Mouse (Mus musculus) embryonic stem cell, embryonic (primary cell): ENCODE data around the gene Tjp1.

Experiments used
- CTCF ChIA-PET, 4 experiments: fragments of 300-600 bp in 2 of 4; fragments of 350-600 bp in 2 of 4; sonication (Branson Sonifier 250); formaldehyde crosslinking; loops; one replicate each; lab custom pipeline; 2022; ENCODE audit warnings: inconsistent platforms in 2 of 4; lab: Charles Lee
- POLR2A ChIA-PET, 4 experiments: fragments of 300-600 bp in 2 of 4; fragments of 350-600 bp in 2 of 4; sonication (Branson Sonifier 250); formaldehyde crosslinking; loops; one replicate each; lab custom pipeline; 2022; ENCODE audit warnings: antibody characterized with exemption in 4 of 4, inconsistent platforms in 1 of 4; lab: Charles Lee

The Tjp1 gene

DNA sequence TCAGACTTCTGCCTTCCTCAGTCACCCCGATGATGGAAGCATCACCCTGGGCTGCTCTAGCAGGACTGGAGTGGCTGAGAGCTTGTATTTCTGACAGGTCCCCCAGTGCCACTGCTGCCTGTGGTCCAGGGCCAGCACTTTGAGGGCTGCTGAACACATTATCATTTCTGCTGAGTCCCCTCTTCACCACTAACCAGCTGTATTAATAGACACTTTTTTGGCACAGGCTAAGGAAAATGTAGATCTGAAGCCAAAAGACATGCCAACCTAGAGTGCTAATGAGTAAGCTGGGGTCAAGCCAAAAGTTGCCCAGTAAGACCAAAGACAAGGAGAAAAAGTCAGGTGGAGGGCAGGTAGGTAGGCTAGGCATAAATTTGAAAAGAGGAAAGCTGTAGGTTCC lies 66.2 kb downstream of the Tjp1 start:
- POLR2A ChIA-PET, result no interaction called here
- CTCF ChIA-PET, result no interaction called here

DNA sequence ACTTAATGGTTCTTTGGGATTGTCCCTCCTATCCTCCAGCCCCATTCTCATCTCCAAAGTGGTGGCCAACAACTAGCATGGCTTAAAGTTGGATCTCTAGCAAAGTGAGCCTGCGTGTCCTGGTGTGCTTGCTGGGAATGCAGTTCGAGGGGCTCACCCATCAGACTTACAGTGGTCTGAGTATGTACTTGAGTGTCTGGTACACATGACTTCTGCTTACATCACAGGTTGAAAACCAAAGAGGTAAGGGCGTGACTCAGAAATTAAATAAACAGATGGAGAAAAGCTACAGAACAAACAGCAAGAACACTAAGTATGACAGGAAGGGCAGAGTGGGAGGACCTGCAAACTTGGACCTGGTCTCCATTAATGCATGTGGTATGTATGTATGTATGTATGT lies 67.4 kb downstream of the Tjp1 start:
- CTCF ChIA-PET, result no interaction called here

DNA sequence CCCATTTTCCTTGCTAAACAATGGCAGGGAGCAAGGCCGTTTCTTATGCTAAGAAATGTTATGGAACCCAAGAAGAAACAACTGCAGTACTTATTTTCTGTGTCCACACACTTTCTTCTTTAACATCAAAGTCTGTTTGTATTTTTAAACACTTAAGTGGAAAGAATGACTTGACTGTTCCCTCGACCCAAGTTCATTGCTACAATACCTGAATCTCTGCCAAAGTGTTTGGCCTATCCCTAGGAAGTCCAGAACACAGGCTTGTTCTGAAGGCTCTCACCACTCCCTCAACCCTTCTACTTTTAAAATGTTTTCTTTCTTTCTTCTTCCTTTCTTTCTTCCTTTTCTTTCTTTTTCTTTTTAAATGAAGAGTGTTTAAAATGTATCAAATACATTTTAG lies 71.5 kb downstream of the Tjp1 start:
- CTCF ChIA-PET, result interaction anchor here in 1 of 4 experiments (0.6 kb wide), 1 partner anchor 126 kb away, joined by 5 read pairs; no protein-coding TSS in a partner anchor
- POLR2A ChIA-PET, result interaction anchor here in 1 of 4 experiments (1.4 kb wide), 1 partner anchor 13 kb away, joined by 3 read pairs; no protein-coding TSS in a partner anchor

More for the DNA sequence above, 67.4 kb downstream of the Tjp1 start:
- POLR2A ChIA-PET, result no interaction called here

DNA sequence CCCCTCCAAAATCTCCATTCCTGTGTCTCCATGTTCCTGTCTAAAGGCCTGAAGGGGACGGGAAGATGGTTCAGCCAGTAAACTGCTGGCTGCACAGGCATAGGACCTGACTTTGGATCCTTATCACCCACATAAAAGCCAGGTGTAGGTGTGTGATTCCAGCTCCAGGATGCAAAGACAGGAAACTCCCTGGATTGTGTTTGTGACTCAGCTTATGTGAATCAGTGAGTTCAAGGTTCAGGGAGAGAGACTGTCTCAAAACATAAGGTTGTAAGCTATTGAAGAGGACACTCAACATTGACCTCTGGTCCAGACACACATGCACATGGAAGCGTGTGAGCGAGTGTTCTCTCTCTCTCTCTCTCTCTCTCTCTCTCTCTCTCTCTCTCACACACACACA lies 72.4 kb downstream of the Tjp1 start:
- ChIA-PET POLR2A (interaction anchor here in 2 of 4 experiments (0.6 to 1.6 kb wide), 8 partner anchors 11 to 701 kb away, joined by 3 to 13 read pairs (median 3); no protein-coding TSS in a partner anchor), CTCF (interaction anchor here in 1 of 4 experiments (0.6 kb wide), 1 partner anchor 125 kb away, joined by 5 read pairs; no protein-coding TSS in a partner anchor)

DNA sequence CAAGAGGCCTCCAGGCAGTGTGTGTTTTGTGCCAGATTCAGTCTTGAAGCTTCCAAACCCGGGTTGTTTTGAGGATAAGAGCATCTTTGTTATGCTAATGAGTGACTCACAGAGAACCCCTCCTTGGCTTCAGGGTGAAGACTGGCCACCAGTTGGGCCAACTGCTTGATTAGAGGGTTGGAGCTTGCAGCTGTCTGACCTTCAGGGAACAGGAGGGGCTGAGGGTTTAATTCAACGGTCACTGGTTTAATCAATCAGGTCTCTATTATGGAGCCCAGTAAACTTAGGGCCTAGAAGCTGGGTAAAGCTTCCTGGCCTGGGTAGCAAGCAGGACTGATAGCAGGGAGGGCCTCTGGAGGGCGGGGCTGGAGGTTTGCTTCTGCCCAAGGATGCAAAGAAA lies 73.3 kb downstream of the Tjp1 start:
- ChIA-PET CTCF (interaction anchor here in 1 of 4 experiments (0.7 kb wide), 1 partner anchor 65 kb away, joined by 3 read pairs; no protein-coding TSS in a partner anchor), POLR2A (interaction anchor here in 3 of 4 experiments (0.5 to 1.6 kb wide), 16 partner anchors 10 to 651 kb away, joined by 3 to 7 read pairs (median 4); no protein-coding TSS in a partner anchor)

DNA sequence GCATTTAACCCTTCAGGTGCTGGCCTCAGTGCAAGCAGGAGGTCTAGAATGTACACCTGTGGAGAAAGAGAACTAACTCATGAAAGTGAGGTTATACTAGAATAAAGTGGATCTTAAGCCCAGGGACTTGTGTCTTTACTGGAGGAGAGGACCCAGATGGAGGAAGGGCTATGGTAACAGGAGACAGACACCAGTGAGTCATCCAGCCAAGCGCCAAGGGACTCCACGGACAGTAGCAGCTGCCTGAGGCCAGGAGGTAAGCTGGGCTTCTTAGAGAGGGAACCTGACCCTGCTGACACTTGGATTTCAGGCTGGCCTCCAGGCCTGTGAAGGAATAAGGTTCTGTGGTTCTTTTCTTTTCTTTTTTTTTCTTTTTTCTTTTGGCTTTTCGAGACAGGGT lies 75.3 kb downstream of the Tjp1 start:
- CTCF ChIA-PET, result no interaction called here
- POLR2A ChIA-PET, result no interaction called here

DNA sequence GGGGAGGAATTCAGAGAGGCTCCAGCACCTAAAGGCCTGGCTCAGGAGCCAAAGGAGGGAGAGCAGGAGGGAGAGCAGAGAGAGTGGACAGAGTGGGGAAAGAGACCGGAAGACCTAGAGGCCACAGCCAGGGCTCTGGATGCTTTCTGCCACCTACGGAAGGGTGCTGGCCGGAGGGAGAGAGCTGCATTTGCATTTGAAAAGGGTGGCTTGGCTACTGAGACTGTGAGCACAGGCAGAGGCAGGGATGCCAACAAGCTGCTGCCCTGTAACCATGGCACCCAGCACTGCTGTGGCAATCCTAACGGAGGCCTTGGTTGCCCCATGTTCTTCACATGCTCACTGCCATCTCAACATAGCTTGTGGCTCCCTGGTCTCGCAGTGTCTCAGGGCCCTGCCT lies 77.4 kb downstream of the Tjp1 start:
- ChIA-PET POLR2A (interaction anchor here in 3 of 4 experiments (0.7 to 1.4 kb wide), 6 partner anchors 10 to 660 kb away, joined by 3 to 6 read pairs (median 3); no protein-coding TSS in a partner anchor), CTCF (interaction anchor here in 1 of 4 experiments (0.6 kb wide), 1 partner anchor 57 kb away, joined by 5 read pairs; no protein-coding TSS in a partner anchor)

DNA sequence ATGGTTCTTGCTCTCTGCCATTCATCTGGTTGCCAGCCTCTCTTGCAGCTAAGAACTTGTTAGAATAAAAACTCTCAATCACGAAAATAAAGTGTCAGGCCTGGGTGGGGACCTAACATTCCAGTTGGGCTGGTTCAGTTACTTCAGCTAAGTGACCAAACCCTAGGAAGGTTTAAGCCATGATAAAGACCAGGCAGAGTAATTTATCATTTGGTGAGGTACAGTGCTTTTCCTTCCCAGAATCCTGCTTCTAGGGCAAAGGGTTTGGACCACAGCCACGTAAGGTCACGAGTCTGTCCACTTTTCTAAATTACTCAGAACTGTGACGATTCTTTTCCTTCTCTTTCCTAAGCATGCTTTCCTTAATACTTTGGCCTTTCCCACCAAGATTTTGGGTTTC lies 86.1 kb downstream of the Tjp1 start:
- CTCF ChIA-PET, result interaction anchor here in 1 of 4 experiments (0.7 kb wide), 1 partner anchor 65 kb away, joined by 3 read pairs; no protein-coding TSS in a partner anchor
- POLR2A ChIA-PET, result interaction anchor here in 1 of 4 experiments (0.9 to 1.5 kb wide), 2 partner anchors 11 to 13 kb away, joined by 3 read pairs; no protein-coding TSS in a partner anchor

DNA sequence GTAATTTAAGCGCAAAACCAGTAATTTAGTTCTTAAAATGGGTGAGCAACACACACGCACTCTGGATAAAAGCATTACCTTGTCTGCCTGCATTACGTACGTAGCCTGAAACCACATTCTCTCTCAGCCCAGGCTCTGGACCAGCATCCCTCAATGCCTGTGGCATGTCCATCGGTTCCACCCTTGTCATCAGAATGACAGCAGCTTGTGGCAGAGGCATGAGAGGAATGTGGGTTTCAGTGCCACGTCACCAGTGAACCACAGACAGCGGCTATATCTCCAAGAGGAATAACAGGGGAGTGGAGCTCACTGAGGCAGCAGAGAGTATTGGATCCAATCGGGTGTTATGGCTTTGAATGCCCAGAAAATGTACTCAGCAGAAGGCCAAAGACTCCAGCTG lies 88.1 kb downstream of the Tjp1 start:
- ChIA-PET CTCF (interaction anchor here in 1 of 4 experiments (1.0 kb wide), 1 partner anchor 9 kb away, joined by 4 read pairs; no protein-coding TSS in a partner anchor), POLR2A (interaction anchor here in 2 of 4 experiments (1.2 kb wide), 2 partner anchors 11 to 25 kb away, joined by 3 read pairs; no protein-coding TSS in a partner anchor)

DNA sequence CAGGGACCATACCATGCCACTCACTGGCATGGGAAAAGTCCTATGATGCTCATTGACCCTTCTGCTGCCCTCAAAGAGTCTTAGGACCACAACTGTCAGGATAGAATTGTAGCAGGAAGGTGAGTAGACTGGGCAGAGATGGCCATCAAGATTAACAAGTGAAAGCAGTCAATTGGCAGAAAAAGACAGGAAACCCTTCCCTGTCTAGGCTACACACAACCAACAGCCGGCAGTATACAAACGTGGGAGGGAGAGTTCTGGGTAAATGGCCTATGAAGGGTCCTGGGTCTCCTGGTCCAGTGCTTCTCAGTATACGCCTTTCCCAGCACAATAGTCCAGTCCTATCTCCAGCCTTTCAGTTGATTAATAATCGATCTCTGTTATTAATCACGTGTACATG lies 89.4 kb downstream of the Tjp1 start:
- ChIA-PET POLR2A (interaction anchor here in 1 of 4 experiments (1.4 kb wide), 1 partner anchor 12 kb away, joined by 3 read pairs; no protein-coding TSS in a partner anchor), CTCF (no interaction called here)

DNA sequence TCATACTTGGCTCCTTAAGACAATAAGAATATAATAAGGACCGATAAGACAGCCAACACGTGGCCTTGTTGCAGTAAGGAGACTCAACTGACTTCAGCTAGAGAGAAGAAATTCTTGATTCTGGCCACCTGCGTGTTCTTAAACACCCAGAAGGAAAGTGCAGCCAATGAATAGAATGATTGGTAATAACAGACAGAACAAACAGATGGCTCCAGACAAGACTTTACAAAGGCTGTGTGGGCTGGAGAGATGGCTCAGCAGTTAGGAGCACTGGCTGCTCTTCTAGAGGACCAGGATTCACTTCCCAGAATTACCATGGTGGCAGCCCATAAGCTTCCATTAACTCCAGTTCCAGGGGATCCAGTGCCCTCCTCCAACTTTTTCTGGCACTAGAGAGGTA lies 90.7 kb downstream of the Tjp1 start:
- ChIA-PET POLR2A (interaction anchor here in 2 of 4 experiments (0.8 to 1.4 kb wide), 3 partner anchors 8 to 13 kb away, joined by 3 to 4 read pairs (median 3); no protein-coding TSS in a partner anchor), CTCF (no interaction called here)

DNA sequence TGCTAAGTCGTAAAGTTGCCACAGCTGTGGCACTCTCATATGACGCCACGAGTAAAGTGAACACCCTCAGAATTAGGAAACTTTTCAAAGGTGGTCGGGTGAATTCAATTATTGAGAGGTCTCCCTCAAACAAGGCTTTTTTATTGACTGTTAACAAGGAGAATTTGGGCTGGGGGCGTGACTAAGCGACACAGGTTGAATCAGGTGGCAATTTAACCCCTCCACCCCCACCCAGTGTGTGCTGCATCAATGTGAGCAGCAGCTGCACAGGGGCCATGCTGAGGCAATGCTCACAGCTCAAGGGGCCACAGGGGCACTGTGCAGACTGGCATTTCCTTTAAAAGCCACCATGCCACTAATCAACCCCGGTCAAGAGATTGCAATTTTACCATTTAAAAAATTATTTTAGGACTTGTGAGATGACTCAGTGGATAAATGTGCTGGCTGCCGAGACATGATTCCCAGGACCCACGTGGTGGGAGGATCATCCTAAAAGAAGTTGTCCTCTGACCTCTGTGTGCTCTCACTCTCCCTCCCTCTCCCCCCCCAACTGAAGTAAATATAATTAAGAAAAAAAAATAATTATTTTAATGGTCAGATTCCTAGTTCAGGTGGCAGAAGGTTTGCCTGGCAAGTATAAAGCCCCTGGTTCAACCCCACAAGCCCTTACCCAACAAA lies 96.4 kb downstream of the Tjp1 start:
- ChIA-PET POLR2A (interaction anchor here in 3 of 4 experiments (0.9 to 1.4 kb wide), 6 partner anchors 14 to 69 kb away, joined by 3 to 5 read pairs (median 3); no protein-coding TSS in a partner anchor), CTCF (no interaction called here)

DNA sequence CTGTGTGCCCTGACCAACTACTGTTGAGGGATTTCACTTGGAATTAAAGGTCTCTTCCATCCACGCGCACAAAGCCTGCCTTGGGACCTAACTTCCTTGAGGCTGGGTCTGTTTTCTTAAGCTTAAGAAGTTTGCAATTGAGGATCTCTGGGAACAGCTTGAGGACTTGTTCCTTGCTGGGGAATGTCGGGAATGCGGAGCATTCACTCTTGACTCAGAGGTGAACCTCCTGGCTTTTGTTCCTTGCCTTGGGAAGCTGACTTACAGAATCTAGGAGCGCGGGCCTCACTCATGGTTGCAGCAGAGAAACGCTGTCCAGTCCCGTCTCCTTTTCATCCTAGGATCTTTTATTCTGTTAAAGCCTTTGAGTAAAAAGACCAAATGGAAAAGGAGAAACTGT lies 97.2 kb downstream of the Tjp1 start:
- POLR2A ChIA-PET, result interaction anchor here in 3 of 4 experiments (0.9 to 1.4 kb wide), 7 partner anchors 11 to 69 kb away, joined by 3 to 5 read pairs (median 3); no protein-coding TSS in a partner anchor

DNA sequence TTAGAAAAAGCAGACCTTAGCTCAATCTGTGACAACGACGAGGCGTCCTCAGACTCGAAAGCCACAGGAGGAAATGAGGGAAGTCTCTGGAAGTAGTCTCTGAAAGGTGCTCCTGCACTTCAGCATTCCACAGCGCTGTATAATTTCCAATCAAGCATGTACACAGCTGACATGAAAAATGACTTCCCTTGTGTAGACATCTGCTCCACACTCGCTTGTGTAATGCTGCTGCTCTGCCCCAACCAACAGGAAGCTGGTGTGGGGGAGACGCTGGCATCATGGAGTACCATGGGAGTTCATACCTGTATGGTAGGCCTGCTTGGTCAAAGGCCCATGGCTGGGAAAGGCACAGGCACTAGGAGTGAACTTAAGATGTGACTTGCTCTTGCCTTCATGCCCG lies 103.1 kb downstream of the Tjp1 start:
- POLR2A ChIA-PET, result interaction anchor here in 2 of 4 experiments (0.6 to 1.5 kb wide), 5 partner anchors 17 to 222 kb away, joined by 3 to 4 read pairs (median 3); no protein-coding TSS in a partner anchor
- CTCF ChIA-PET, result no interaction called here

More for the DNA sequence above, 97.2 kb downstream of the Tjp1 start:
- CTCF ChIA-PET, result interaction anchor here in 1 of 4 experiments (0.8 kb wide), 1 partner anchor 9 kb away, joined by 4 read pairs; no protein-coding TSS in a partner anchor

DNA sequence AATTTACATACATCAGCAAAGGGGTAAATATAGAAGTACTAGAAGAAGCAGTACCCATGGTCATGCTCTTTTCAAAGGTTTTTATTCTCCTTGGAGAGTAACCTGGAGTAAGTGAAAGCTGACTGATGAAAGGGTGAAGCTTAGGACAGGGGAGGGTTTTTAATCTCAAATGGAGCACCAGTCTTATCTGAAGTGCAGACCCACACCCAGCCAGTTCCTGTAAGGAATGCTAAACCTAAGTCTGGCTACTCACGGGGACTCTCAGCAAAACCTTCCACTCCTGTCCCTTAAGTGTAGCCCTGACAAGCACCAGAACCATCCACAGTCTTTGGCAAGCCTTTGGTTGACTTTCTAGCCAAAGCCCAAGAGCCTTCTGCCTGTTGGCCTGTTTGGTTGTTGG lies 105.1 kb downstream of the Tjp1 start:
- POLR2A ChIA-PET, result interaction anchor here in 3 of 4 experiments (0.9 to 1.5 kb wide), 5 partner anchors 28 to 550 kb away, joined by 3 to 5 read pairs (median 4); partner anchors contain the start of gene Nsmce3 (in 1 of the 3)
- CTCF ChIA-PET, result no interaction called here

DNA sequence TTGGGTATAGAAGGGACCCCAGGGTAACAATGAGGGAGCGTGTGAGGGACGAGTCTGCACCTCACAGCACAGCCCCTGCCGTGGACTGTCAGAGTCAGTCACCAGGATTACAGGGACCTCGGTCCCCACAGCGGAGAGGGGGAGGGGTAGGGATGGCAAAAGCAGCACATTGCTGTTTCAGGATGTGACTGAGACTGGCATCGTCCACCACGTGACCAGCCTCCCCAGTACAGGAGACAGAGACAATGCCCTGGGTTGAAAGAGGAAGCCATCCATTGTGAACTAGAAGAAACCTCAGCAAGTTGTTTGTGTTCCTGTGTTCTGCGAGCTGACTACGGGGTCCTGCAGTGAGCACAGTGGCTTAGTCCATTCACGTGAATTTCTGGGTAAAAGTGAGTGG lies 106.1 kb downstream of the Tjp1 start:
- ChIA-PET CTCF (interaction anchor here in 2 of 4 experiments (0.6 to 0.7 kb wide), 2 partner anchors 288 to 1366 kb away, joined by 4 to 6 read pairs; no protein-coding TSS in a partner anchor), POLR2A (interaction anchor here in 3 of 4 experiments (0.7 to 0.9 kb wide), 5 partner anchors 22 to 295 kb away, joined by 3 to 5 read pairs (median 4); no protein-coding TSS in a partner anchor)

DNA sequence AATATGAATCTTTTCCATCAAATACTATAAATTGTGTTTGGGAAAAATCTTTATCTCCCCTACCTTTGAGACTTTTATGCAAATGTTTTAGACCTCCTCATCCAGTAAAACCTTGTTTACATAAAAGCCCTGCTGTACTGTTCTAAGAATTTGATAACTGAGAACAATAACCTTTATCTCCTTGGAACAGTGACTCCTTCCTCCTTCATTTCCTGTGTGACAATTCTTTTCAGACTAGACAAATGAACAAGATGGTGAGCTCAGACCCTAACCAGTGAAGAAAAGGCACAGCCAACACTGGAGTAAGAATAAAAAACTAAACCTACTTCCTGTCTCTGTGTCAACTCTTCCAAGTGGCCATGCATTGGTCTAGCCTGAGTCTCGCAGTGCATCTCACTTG lies 107.7 kb downstream of the Tjp1 start:
- ChIA-PET POLR2A (no interaction called here), CTCF (no interaction called here)

DNA sequence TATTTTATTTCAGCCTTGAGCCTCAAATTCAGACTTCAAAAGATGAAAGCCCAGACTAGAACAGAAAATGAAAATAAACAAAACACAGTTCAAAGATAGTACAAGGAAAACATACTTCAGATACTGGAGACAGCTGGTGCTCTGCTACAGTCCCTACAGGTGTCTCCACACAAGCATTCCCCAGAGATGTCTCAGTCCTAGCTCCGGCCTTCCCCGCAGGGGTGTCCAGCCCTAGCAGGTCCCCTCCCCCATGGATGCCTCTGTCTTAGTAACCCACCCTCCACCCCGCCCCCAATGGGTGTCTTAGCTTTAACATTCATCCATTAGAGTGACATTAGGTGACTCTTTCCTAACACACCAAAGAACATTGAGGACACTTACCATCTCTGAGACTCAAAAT lies 108.6 kb downstream of the Tjp1 start:
- ChIA-PET POLR2A (interaction anchor here in 1 of 4 experiments (1.4 kb wide), 1 partner anchor 546 kb away, joined by 3 read pairs; the partner anchor contains the start of gene Nsmce3), CTCF (interaction anchor here in 1 of 4 experiments (0.6 kb wide), 1 partner anchor 103 kb away, joined by 4 read pairs; no protein-coding TSS in a partner anchor)
